Mouse (Mus musculus) kidney, postnatal 14 days (tissue): Measurements from ENCODE around the gene Serpinb9c.
"Not testable (repeated sequence)": the region's sequence is repeated elsewhere in the genome, so short reads cannot be mapped to it uniquely, and the experiment has no call there.

Source experiments
- DNase-seq: peaks from one replicate; pipeline ENCODE4 v3.0.0; 2022; ENCODE audit warnings: mixed read lengths

Serpinb9c gene

GRCm38 (mm10) chr13:33159642-33160041 lies at the start of gene Serpinb9c:
TSS of gene Serpinb9c (minus strand) at chr13:33159742.
- DNase-seq, result no peak

DNA sequence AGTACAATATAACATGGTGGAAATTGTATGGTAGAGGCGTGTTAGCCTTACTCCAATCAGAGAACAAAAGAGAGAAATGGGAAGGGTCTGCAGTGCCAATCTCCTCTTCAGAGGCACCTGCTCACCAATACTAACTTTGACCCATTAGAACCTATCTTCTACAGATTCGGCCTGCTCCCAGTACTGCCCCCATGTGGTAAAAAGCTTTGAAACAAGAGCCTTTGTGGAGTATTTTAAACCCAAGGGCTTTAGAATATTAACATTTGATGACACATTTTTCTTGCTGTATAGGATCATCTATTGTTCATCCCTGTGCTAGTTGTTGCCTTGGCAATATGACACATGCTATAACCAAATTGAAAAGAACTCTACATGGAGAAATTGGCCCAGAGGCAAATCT lies 40.2 kb upstream of the Serpinb9c start:
- no peak for DNase-seq

- DNase-seq, result no peak
Observed at GRCm38 (mm10) chr13:33192659-33193058, 33.1 kb upstream of the Serpinb9c start, which contains the start of gene Serpinb9d. TSS of gene Serpinb9d (plus strand) at chr13:33192959.

DNA sequence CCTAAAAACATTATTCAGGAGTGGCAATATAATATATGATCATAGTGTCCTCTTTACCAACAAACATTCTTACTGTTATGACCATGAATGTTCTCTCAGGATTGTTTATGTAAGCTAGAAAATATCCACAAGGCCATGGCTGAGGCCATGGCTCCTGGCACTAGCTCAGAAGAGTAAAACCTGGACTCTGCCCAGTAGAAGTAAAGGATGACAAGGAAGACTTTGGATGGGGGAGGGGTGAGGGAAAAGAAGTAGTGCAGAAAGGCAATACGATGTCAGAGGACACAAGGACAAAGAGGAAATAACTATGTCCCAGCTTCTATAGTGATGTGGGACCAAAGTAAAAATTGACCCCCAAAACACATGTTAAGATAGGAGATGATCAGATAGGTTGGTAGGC lies 30.9 kb upstream of the Serpinb9c start:
- not testable (repeated sequence) for DNase-seq

- no peak for DNase-seq
Observed at GRCm38 (mm10) chr13:33141435-33141834, 18.1 kb downstream of the Serpinb9c start.

DNA sequence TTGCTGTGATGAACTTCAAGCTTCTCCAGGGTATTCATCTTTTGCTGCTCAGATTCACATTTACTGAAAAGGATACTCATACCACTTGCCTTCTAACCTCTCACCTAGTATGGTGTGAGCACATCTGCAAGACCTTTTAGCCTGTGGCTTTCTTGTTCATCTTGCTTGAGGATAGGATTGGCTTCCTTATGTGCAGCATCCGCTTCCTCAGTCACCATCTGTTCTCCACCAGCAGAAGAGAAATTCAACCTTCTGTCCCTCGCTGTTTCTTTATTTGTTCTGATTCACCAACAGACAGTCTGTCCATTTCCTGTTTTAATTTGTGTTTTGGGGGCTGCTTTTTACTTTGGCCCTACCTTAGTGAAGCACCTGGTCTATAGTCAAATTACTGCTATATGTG lies 21.8 kb downstream of the Serpinb9c start:
- no peak for DNase-seq

- DNase-seq, result no peak
Observed at GRCm38 (mm10) chr13:33113054-33113453, 46.5 kb downstream of the Serpinb9c start.

DNA sequence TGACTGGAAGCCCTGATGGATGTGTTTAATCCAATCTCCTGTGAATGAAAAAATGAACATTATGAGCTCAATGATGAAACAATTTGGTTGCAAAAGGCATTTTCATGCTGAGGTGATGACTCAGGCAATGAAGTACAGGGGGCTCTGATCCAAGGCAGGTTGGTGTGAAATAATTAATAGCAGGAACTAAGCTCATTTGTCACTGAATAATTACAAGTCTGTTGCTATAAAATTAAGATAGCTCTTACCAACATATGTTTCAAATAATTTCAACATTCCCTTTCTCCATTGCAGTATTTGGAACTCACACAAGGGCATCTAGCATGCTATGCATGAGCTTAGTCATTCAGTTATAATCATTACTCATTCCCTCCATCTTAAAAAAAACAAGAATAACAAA lies 53.9 kb downstream of the Serpinb9c start:
- no peak for DNase-seq
